Mouse (Mus musculus) stomach, embryonic 16.5 days (tissue): Measurements from ENCODE around the gene Sulf2. TPM values are rescaled to one million over a fixed set of nuclear protein-coding genes. Genes with fewer than 3 reads are reported as not detected.
A peak's percentile ranks its signal among the peaks of the same experiment; 100 is the strongest.

Experiments
- ATAC-seq: fragments of 200-750 bp; cut with Nextera tagmentation; 2 replicates; pipeline ENCODE4 v1.8.0; 2017; ENCODE audit warnings: moderate number of reproducible peaks, moderate TSS enrichment; ENCODE audit not compliant: insufficient read depth, low FRiP score
- H3K27ac ChIP-seq: fragments of 300-500 bp; sonication (generic); 2 replicates; pipeline ENCODE4 v1.5.1; 2014; ENCODE audit warnings: low read length
- H3K27me3 ChIP-seq: fragments of 300-500 bp; sonication (generic); 2 replicates; pipeline ENCODE4 v1.6.1; 2014; ENCODE audit warnings: low read length, control low read depth, mixed read lengths; ENCODE audit not compliant: control insufficient read depth, insufficient read depth
- H3K36me3 ChIP-seq: fragments of 300-500 bp; sonication (generic); 2 replicates; pipeline ENCODE4 v1.6.1; 2014; ENCODE audit warnings: low read length; ENCODE audit not compliant: control insufficient read depth, insufficient read depth
- H3K4me1 ChIP-seq: fragments of 300-500 bp; sonication (generic); 2 replicates; pipeline ENCODE4 v1.6.1; 2014; ENCODE audit warnings: low read length, control low read depth, mixed read lengths; ENCODE audit not compliant: control insufficient read depth, insufficient read depth
- H3K4me2 ChIP-seq: fragments of 300-500 bp; sonication (generic); 2 replicates; pipeline ENCODE4 v1.6.1; 2014; ENCODE audit warnings: low read depth, low read length, mixed read lengths
- H3K4me3 ChIP-seq: fragments of 300-500 bp; sonication (generic); replicated peaks from 2 replicates; pipeline ENCODE4 v1.5.1; 2014; ENCODE audit warnings: mild to moderate bottlenecking, low read length
- H3K9ac ChIP-seq: fragments of 300-500 bp; sonication (generic); 2 replicates; pipeline ENCODE4 v1.6.1; 2014; ENCODE audit warnings: low read length
- H3K9me3 ChIP-seq: fragments of 300-500 bp; sonication (generic); replicated peaks from 2 replicates; pipeline ENCODE4 v1.6.1; 2016; ENCODE audit warnings: low read length, control low read depth; ENCODE audit not compliant: control insufficient read depth
- WGBS: fragments of 180-500 bp; shearing (Covaris S2); extraction: QIAGEN DNeasy Blood & Tissue Kit; methylation state at CpG from one replicate; pipeline ENCODE4 v1.1.7; 2014; 5-methylcytosine and 5-hydroxymethylcytosine counted together
- polyA plus RNA-seq: library from polyadenylated mRNA; unstranded; fragments of >200 nt; fragmentation: Nextera tagmentation; extraction: Ambion mirVana; gene quantifications from 2 replicates; pipeline ENCODE4 v1.2.1, GENCODE M21; 2015

Gene Sulf2
- polyA plus RNA-seq, 1 experiment from 2014 or later = 124 TPM

DNA sequence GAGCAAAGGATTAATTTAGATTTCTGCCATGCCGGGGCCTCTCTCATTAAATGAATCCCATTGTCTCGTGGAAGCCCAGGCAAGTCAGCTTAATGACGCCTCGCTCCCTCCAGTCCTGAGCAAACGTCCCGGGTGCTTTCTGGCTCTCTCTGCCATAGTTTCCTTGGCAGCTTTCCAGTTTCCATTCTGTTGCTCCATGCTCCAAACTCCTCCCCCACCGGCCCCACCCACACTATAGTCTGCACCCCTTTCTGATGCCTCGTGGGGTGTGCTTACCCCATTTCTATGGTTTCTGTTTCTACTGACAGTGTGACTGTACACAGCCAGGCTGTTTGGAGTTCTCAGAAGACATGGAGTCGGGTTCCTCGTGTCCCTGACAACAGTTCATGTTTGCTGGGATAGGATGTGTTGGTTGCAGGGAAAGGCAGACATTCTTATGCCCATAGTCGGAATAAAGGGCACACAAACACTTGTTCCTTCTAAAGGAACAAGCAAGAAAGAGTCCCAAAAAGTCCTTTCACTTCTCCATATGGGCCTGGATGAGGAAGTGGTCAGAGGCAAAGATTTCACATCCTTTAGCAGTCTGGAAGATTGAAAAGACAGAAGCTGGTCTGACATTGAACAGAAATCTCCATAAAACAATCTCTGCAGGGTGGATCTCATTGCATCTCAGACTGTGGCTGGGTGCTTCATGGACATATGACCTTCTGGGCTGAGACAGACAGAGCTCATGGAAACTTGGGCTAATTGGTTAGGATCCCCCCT lies 25.5 kb upstream of the Sulf2 start:
- H3K9ac ChIP-seq = peak overlapping the region; percentile 63
- no peaks in the 10 kb centered on the region for H3K36me3 ChIP-seq
- H3K27me3 ChIP-seq = no peaks in the 10 kb centered on the region
- peak overlapping the region; percentile 23; the same call in 1 of the 2 replicates for H3K4me2 ChIP-seq
- H3K4me3 ChIP-seq = no peak overlapping the region
- WGBS = 16% methylated on average over 11 of the region's 11 CpGs
- H3K4me1 ChIP-seq = peaks cover 25% of the 10 kb centered on the region
- peak overlapping the region; percentile 94 for H3K27ac ChIP-seq
- ATAC-seq = peak; percentile 81
- H3K9me3 ChIP-seq = no peaks in the 10 kb centered on the region

DNA sequence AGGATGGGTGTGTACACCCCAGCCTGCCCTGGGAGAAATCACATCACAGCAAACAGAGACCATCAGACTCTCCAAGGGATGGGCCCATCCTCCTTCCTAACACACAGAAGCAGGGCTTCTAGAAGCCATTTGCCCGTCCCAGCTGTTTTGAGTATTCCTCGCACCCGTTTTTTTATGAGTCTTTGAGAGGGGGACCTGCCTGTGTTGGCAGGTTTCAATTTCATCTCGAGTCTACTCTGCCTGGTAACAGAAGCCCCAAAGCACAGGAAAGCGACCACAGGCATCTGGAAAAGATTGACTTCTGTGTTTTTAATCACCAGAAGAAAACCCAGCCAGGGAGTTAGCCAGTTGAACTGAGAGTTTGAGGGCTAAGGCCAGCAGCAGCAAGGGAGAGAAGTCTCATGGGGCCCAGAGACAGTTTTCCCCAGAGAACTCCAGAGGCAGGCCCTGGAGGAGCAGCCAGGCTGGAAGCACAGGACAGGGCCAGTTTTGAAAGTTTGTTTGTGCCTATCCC lies 24.7 kb upstream of the Sulf2 start:
- Histone ChIP-seq H3K27me3 (no peaks in the 10 kb centered on the region), H3K36me3 (no peaks in the 10 kb centered on the region), H3K4me3 (no peak overlapping the region), H3K4me2 (peak overlapping the region; percentile 23; the same call in 1 of the 2 replicates), H3K9ac (peak overlapping the region; percentile 63), H3K27ac (peak overlapping the region; percentile 94), H3K9me3 (no peaks in the 10 kb centered on the region), H3K4me1 (peaks cover 32% of the 10 kb centered on the region)
- WGBS = 33% methylated on average over 5 of the region's 5 CpGs
- no peak for ATAC-seq

DNA sequence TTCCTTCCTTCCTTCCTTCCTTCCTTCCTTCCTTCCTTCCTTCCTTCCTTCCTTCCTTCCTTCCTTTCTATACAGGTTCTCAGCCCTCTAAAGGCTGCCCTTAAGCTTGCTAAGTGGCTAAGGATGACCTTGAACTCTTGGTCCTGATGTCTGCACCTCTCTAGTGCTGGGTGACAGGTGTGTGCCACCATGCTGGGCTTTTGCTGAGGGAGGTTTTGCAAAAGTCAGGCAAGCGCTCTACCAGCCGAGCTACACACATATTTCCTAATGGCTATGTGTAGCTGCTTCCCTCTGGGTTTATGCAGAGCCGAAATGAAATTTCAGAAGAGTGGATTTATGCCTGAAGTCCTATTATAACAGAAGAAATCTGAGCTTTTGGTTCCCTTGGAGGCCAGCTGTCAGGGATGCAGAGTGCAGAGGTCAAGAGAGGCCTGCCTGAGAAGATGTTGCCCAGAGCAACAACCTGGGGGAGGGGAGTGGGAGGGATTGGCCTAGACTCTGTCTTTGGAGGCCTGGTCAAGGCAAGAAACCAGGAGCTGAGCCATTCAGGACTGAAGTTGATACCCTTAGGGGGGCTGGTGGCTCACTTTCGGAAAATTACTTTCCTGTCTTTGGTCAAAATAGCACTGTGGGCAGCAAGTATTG lies 24.1 kb upstream of the Sulf2 start:
- Histone ChIP-seq H3K9me3 (no peaks in the 10 kb centered on the region), H3K4me1 (peaks cover 32% of the 10 kb centered on the region), H3K9ac (peak overlapping the region; percentile 63), H3K4me2 (no peak overlapping the region), H3K27ac (peak overlapping the region; percentile 94), H3K27me3 (no peaks in the 10 kb centered on the region), H3K4me3 (no peak overlapping the region), H3K36me3 (no peaks in the 10 kb centered on the region)
- 56% methylated on average over 4 of the region's 4 CpGs for WGBS
- ATAC-seq = no peak; the same call in 1 of the 2 replicates

DNA sequence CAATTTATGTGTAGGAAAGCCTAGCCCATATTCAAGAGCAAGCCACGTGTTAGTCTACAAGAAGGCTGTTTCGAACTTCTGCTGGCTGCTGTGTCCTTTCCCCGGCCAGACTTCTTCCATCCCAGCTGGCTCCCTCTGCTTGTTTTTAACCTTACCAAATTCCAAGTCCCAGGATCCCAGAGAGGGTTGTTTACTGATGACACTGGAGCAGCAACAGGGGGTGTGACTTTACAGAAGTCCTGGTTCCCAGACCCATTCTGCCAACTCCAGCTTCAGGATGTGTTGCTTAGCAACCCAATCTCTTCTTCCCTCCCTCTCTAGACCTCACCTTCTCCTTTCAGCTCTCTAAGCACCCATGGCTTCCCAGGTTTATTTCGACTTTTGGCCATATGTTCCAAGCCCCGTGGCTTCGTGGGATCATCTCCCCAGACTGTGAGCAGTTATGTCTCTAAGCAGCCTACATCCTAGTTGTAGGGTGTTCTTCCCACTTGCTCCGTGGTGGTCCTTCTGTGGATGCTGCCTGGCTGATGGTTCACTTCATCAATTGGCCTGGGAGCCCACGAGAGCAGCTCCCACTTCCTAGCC lies 20.2 kb upstream of the Sulf2 start:
- Histone ChIP-seq H3K36me3 (no peaks in the 10 kb centered on the region), H3K9ac (no peak overlapping the region), H3K4me1 (peaks cover 29% of the 10 kb centered on the region), H3K27ac (peak overlapping the region; percentile 50; the same call in 1 of the 2 replicates), H3K4me2 (no peak overlapping the region), H3K27me3 (no peaks in the 10 kb centered on the region), H3K9me3 (no peaks in the 10 kb centered on the region), H3K4me3 (no peak overlapping the region)
- 41% methylated on average over 8 of the region's 8 CpGs for WGBS
- ATAC-seq = 0 out of 2 replicates have a peak, but pooled peaks have one; percentile 4

DNA sequence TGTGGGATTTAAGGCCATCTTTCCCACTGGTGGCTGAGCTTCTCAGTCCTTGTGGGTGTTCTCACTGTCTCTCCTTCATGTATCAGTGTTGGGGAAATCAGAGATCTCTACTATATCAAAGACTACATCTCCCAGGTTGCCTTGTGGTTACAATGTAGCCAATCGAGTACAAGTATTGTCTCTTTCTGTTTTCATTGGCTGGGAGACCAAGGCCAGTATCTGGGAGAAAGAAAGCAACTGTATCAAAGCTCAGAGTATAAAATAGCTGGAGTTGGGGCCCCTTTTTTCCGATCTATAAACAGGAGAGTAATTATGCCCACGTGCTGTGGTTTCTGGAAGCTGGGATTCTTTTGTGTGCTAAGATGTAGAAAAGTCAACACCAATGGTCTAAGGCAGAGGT lies 19.7 kb upstream of the Sulf2 start:
- H3K36me3 ChIP-seq = no peaks in the 10 kb centered on the region
- no peaks in the 10 kb centered on the region for H3K27me3 ChIP-seq
- no peak overlapping the region for H3K4me3 ChIP-seq
- H3K9ac ChIP-seq = no peak overlapping the region
- WGBS = 17% methylated on average over 3 of the region's 3 CpGs
- H3K27ac ChIP-seq = peak overlapping the region; percentile 50; the same call in 1 of the 2 replicates
- ATAC-seq = peak; percentile 28; the same call in 1 of the 2 replicates
- H3K4me2 ChIP-seq = no peak overlapping the region
- no peaks in the 10 kb centered on the region for H3K9me3 ChIP-seq
- peaks cover 28% of the 10 kb centered on the region for H3K4me1 ChIP-seq

DNA sequence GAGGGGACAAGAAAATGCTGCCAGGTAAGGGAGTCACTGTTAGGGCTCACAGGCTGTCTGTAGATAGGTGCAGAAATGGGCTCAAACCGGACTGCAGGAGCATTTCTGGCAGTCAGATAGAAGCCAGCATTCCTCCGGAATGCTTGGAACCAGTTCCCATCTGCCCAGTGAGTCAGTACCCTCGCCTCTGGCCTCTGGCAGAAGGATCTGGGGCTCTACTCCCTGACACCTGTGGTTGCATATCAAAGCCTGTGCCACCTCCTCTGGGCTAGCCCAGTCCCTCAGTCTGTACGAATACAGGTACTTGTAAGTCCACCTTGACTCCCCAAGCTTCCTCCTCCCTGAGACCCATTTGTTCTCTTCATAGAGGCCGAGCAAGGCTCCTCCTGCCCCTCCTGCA lies 17.7 kb upstream of the Sulf2 start:
- no peak overlapping the region for H3K27ac ChIP-seq
- H3K9ac ChIP-seq = no peak overlapping the region
- H3K4me2 ChIP-seq = no peak overlapping the region
- H3K9me3 ChIP-seq = no peaks in the 10 kb centered on the region
- ATAC-seq = no peak
- H3K27me3 ChIP-seq = no peaks in the 10 kb centered on the region
- WGBS = 63% methylated on average over 5 of the region's 5 CpGs
- no peaks in the 10 kb centered on the region for H3K36me3 ChIP-seq
- no peak overlapping the region for H3K4me3 ChIP-seq
- H3K4me1 ChIP-seq = peaks cover 26% of the 10 kb centered on the region; the same call in 1 of the 2 replicates

DNA sequence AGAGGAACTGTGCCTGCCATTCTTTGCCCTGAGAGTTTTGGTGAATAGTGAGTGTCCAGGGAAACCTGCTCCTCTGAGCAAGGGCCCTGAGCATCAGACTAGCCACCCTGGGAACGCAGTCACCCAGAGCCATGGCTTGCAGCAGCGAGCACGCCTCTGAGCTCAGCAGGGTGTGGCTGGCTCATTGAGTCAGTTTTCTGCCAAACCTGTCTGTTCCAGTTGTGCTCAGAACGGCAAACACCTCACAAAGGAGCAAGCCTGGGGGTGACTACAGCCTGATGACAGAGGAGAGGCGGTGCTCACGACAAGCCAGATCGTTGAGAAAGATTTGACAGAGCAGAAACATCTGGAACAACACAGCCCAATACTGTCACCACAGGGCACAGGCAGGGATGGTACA lies 14.7 kb upstream of the Sulf2 start:
- 40% methylated on average over 7 of the region's 7 CpGs for WGBS
- Histone ChIP-seq H3K36me3 (no peaks in the 10 kb centered on the region), H3K27ac (peak overlapping the region; percentile 66), H3K27me3 (no peaks in the 10 kb centered on the region), H3K4me3 (no peak overlapping the region), H3K9ac (no peak overlapping the region), H3K9me3 (no peaks in the 10 kb centered on the region), H3K4me1 (peaks cover 19% of the 10 kb centered on the region; the same call in 1 of the 2 replicates), H3K4me2 (no peak overlapping the region)
- ATAC-seq = peak; percentile 83

DNA sequence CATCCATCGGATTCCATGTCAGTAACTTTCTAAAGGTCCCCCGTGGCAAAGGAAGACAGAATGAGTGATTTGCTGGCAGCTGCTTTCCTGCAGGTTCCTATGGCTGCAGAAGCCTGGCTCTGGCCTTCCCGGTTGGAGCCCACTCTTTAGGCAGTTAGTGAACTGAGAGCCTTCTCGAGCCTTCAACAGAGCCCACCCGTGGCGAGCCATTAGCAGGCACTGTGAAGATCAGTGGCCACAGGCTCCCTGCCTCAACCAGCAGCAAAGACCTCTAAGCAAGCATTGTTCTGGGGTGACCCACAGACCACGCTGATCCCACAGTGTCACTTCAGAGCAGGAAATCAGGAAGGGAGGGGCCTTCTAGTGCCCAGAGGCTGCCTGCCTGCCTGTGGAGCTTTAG lies 13.4 kb upstream of the Sulf2 start:
- Histone ChIP-seq H3K9me3 (no peaks in the 10 kb centered on the region), H3K27me3 (no peaks in the 10 kb centered on the region), H3K9ac (peak overlapping the region; percentile 4; the same call in 1 of the 2 replicates), H3K4me3 (no peak overlapping the region), H3K4me1 (peaks cover 19% of the 10 kb centered on the region; the same call in 1 of the 2 replicates), H3K4me2 (no peak overlapping the region), H3K27ac (no peak overlapping the region), H3K36me3 (no peaks in the 10 kb centered on the region)
- no peak for ATAC-seq
- 56% methylated on average over 7 of the region's 7 CpGs for WGBS

DNA sequence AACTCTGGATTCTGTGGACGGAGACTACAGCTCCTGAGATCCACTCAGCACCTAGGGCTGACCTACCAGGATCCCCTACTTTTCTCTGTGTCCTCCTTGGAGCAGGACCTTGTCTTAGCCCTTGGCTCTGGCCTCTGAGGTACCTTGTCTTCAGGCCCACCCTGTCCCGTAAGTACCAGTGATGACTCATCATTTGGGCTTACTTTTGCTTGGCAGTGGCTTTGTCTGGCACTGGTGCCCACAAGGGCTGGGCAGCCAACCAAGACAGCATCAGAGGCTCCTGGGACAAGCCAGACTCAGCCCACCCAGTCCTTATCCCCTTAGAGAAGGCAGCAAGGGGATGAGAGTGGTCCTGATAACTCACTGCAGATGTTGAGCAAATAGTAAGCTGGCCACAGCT lies 11.9 kb upstream of the Sulf2 start:
- no peaks in the 10 kb centered on the region for H3K36me3 ChIP-seq
- no peak overlapping the region for H3K27ac ChIP-seq
- no peak overlapping the region for H3K4me3 ChIP-seq
- ATAC-seq = no peak
- WGBS = 79% methylated on average over 2 of the region's 2 CpGs
- H3K4me2 ChIP-seq = no peak overlapping the region
- no peak overlapping the region for H3K9ac ChIP-seq
- H3K4me1 ChIP-seq = peaks cover 30% of the 10 kb centered on the region
- no peaks in the 10 kb centered on the region for H3K27me3 ChIP-seq
- no peaks in the 10 kb centered on the region for H3K9me3 ChIP-seq
